Mouse (Mus musculus): ENCODE results near the gene Rdh12. TPM values are rescaled to one million over a fixed set of nuclear protein-coding genes. Genes with fewer than 3 reads are reported as not detected.

Gene Rdh12
- polyA plus RNA-seq, 1 experiment from 2014 or later: 1.8 TPM

DNA sequence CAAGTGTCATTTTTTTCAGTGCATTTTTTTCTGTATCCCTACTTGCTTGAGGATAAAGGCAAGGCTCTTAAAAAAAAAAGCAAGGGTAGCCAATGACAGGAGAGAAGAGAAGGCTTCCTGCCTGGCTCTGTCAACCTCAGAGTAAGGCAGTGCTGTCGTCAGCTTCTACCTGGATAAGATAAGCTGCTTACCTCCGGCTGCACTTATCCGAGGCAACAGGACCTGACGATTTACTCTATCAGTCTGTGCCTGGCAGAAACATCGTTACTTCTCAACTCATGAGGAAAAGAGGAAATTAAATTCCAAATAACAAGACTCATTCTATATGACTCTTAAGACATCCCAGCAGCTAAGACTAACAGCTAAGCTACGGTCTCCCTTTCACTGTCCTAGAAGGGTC is 34.2 kb downstream of the Rdh12 start:
- no peak for DNase-seq (ENCODE audit: low read depth, low spot score)
- TF ChIP-seq CTCF (IDR thresholded peaks at IDR 0.05): no peak
- POLR2A ChIA-PET: no interaction called here
- CTCF ChIA-PET: interaction anchor here (1.8 kb wide), 1 partner anchor 49 kb away, joined by 4 read pairs; no protein-coding TSS in a partner anchor
- in situ Hi-C loops (cut with MboI; ENCODE audit: low pct_unique_long_range_greater_than_20kb): no loop called here
- no peaks in the 10 kb centered on the region for H3K27me3 ChIP-seq
- ATAC-seq: no peak

DNA sequence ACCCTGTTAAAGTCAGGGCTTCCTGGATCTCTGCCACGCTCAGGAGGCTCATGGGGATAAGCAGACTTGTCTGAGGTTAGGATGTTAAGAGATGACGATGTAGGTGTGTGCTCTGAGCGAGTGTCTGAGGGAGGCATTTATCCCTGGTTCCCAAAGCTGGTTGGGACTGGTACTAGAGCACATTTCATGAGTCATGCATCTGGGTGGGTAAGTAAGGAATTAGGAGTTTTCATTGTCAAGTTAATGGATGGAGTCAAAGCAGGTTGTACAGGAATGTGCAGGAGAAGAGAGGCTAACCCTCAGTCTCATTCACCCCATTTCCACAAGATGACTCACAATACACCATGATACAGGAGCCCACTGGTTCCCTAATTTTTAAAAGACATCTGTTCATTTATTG is 39.4 kb downstream of the Rdh12 start:
- TF ChIP-seq CTCF (IDR thresholded peaks at IDR 0.05): no peak
- ChIA-PET POLR2A (no interaction called here), CTCF (no interaction called here)
- in situ Hi-C loops (cut with MboI; ENCODE audit: low pct_unique_long_range_greater_than_20kb): no loop called here
- no peak for DNase-seq (ENCODE audit: low read depth, low spot score)
- ATAC-seq: no peak
- no peaks in the 10 kb centered on the region for H3K27me3 ChIP-seq

GRCm38 (mm10) chr12:79253294-79254053 is 44.8 kb downstream of the Rdh12 start:
- ChIA-PET POLR2A (interaction anchor here (0.6 kb wide), 1 partner anchor 99 kb away, joined by 3 read pairs; no protein-coding TSS in a partner anchor), CTCF (no interaction called here)
- in situ Hi-C loops (cut with MboI; ENCODE audit: low pct_unique_long_range_greater_than_20kb): no loop called here
- DNase-seq (ENCODE audit: low read depth, low spot score) (no peak), ATAC-seq (peak; percentile 35)
- TF ChIP-seq CTCF (IDR thresholded peaks at IDR 0.05): no peak
- H3K27me3 ChIP-seq: no peaks in the 10 kb centered on the region

DNA sequence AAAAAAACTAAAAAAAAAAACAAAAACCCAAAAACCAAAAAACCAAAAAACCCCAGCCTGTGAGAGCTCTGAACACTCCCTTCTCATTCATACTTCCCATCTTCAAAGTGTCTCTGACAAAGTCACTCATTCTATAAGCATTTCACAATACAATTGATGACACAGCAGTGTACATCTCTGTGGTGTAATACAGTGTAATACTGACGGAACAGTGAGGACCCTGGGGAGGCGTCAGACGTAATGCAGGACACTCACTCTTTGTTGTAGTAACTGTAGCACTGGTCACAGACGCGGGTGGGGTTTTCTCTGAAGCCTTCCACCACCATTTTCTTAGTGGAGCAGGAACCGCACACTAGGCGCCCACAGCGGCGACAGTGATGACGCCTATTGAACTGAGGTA is 46.3 kb downstream of the Rdh12 start:
- no peaks in the 10 kb centered on the region for H3K27me3 ChIP-seq
- in situ Hi-C loops (cut with MboI; ENCODE audit: low pct_unique_long_range_greater_than_20kb): no loop called here
- POLR2A ChIA-PET: no interaction called here
- no peak for DNase-seq (ENCODE audit: low read depth, low spot score)
- ATAC-seq: no peak
- CTCF ChIA-PET: no interaction called here
- no peak for TF ChIP-seq CTCF (IDR thresholded peaks at IDR 0.05)

DNA sequence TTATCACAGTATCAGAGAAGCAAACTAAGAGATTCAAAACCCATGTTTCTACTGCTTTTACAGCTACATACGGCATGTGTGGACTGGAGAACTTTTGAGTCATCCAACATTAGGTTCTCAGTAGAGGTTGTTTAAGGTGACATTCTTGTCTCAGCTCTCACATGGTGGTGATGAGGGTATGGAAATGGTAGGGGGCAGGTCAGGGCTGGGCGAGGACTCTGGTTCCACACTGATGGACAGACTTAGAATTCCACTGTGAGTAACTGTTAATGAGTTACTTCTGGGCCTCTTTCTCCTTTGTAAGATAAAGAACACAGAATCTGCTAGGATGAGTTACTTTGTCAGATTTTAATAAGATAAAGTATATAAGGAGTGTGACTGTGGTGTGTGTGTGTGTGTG is 51.4 kb downstream of the Rdh12 start:
- ATAC-seq (no peak), DNase-seq (ENCODE audit: low read depth, low spot score) (no peak)
- CTCF ChIA-PET: interaction anchor here (0.8 to 2.6 kb wide), 6 partner anchors 9 to 67 kb away, joined by 3 to 10 read pairs (median 6); no protein-coding TSS in a partner anchor
- POLR2A ChIA-PET: no interaction called here
- no peaks in the 10 kb centered on the region for H3K27me3 ChIP-seq
- no peak for TF ChIP-seq CTCF (IDR thresholded peaks at IDR 0.05)
- in situ Hi-C loops (cut with MboI; ENCODE audit: low pct_unique_long_range_greater_than_20kb): no loop called here

- no peak for ATAC-seq
- CTCF ChIA-PET: interaction anchor here (0.8 to 2.6 kb wide), 7 partner anchors 8 to 68 kb away, joined by 3 to 10 read pairs (median 5); no protein-coding TSS in a partner anchor
- in situ Hi-C loops (cut with MboI; ENCODE audit: low pct_unique_long_range_greater_than_20kb): no loop called here
- no peak for DNase-seq (ENCODE audit: low read depth, low spot score)
- no peaks in the 10 kb centered on the region for H3K27me3 ChIP-seq
- POLR2A ChIA-PET: interaction anchor here (0.6 kb wide), 1 partner anchor 26 kb away, joined by 3 read pairs; no protein-coding TSS in a partner anchor
- TF ChIP-seq CTCF (IDR thresholded peaks at IDR 0.05): peak; percentile 70
Observed at GRCm38 (mm10) chr12:79261035-79261434, 52.3 kb downstream of the Rdh12 start.

Other genes with a start within 250 kb of the Rdh12 start
- gene Tmem229b, start 201.3 kb upstream of the Rdh12 start, polyA plus RNA-seq (2021): 5.6 TPM
- gene Plekhh1, start 179.8 kb upstream of the Rdh12 start, polyA plus RNA-seq (2021): 3.9 TPM
- 18.8 TPM for gene Pigh, start 119.3 kb upstream of the Rdh12 start, polyA plus RNA-seq (2021)
- 20.4 TPM for gene Arg2, start 78.1 kb upstream of the Rdh12 start, polyA plus RNA-seq (2021)
- 116 TPM for gene Vti1b, start 36.2 kb upstream of the Rdh12 start, polyA plus RNA-seq (2021)
- gene Rdh11, start 16.6 kb upstream of the Rdh12 start, polyA plus RNA-seq (2021): 31.4 TPM
- gene Zfyve26, start 87.4 kb downstream of the Rdh12 start, polyA plus RNA-seq (2021): 32.0 TPM
- gene Rad51b, start 88.4 kb downstream of the Rdh12 start, polyA plus RNA-seq (2021): 5.1 TPM